Mouse (Mus musculus) C2C12 (cell line): ENCODE measurements around the gene Plxna2. TPM values are rescaled to one million over a fixed set of nuclear protein-coding genes. Genes with fewer than 3 reads are reported as not detected.

Experiments
- H3K27me3 ChIP-seq: one replicate; pipeline ENCODE4 v1.6.1; 2011; ENCODE audit not compliant: control insufficient read depth, insufficient read depth, insufficient read length
- H3K36me3 ChIP-seq: one replicate; pipeline ENCODE4 v1.6.1; 2011; ENCODE audit not compliant: control insufficient read depth, insufficient read depth
- H3K4me3 ChIP-seq: one replicate; pipeline ENCODE4 v1.5.1; 2011; ENCODE audit warnings: mild to moderate bottlenecking, control low read depth; ENCODE audit not compliant: poor library complexity, insufficient read depth, severe bottlenecking
- H3K79me2 ChIP-seq: one replicate; pipeline ENCODE4 v1.6.1; 2011; ENCODE audit not compliant: control insufficient read depth, insufficient read depth
- H3K79me3 ChIP-seq: one replicate; pipeline ENCODE4 v1.6.1; 2011; ENCODE audit warnings: low read depth, control low read depth
- H3ac ChIP-seq: one replicate; pipeline ENCODE3; 2011; ENCODE audit warnings: low read depth; ENCODE audit not compliant: control insufficient read depth, insufficient read length
- CEBPB ChIP-seq: IDR thresholded peaks from one replicate; pipeline ENCODE4 v1.6.1; 2011; ENCODE audit warnings: low read depth, mild to moderate bottlenecking, control low read depth, moderate library complexity
- CTCF ChIP-seq: IDR thresholded peaks from one replicate; pipeline ENCODE4 v1.5.1; 2011; ENCODE audit not compliant: control insufficient read depth, insufficient read depth, insufficient read length
- FOSL1 ChIP-seq: IDR thresholded peaks from one replicate; pipeline ENCODE4 v1.8.0; 2011; ENCODE audit warnings: mild to moderate bottlenecking, low read length; ENCODE audit not compliant: poor library complexity, insufficient read depth, severe bottlenecking
- MAX ChIP-seq: IDR thresholded peaks from one replicate; pipeline ENCODE4 v1.6.1; 2011; ENCODE audit warnings: mild to moderate bottlenecking, control low read depth
- MYOD1 ChIP-seq: IDR thresholded peaks from one replicate; pipeline ENCODE4 v1.6.1; 2011; ENCODE audit warnings: low read depth; ENCODE audit not compliant: control insufficient read depth, insufficient read length
- MYOG ChIP-seq: IDR thresholded peaks from one replicate; pipeline ENCODE4 v1.6.1; 2011; ENCODE audit not compliant: control insufficient read depth, insufficient read length; ENCODE audit errors: extremely low read depth
- USF1 ChIP-seq: IDR thresholded peaks from one replicate; pipeline ENCODE4 v1.6.1; 2011; ENCODE audit warnings: low read depth, mild to moderate bottlenecking, control low read depth, moderate library complexity
- polyA plus RNA-seq: library from polyadenylated mRNA; unstranded; fragments of >200 nt; fragmentation: generic; extraction: Trizol; gene quantifications from one replicate; pipeline ENCODE4 v1.2.1, GENCODE M21; 2012; ENCODE audit warnings: missing spikeins

Gene Plxna2
- polyA plus RNA-seq, 1 experiment, result 4.2 TPM

DNA sequence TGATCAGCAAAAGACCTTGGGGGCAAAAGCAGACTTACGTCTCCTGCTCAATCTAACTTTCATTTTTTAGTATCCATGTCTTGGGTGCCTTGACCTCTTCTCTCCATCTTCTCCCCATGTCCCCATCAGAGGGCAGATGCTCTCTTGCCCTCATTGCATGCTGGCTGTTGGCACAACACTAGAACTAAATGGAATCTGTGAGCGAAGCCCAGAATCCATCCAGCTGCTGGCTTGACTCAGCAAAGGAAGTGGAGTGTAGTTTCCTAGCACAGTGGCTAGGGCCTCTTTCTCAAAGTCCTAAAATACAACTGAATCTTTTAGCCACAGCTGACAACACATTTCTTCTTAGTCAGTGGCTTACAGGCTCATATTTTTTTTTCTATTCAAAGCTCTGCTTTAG is 138.4 kb downstream of the Plxna2 start:
- Histone ChIP-seq H3ac (no peak overlapping the region), H3K79me2 (no peaks in the 10 kb centered on the region), H3K36me3 (no peaks in the 10 kb centered on the region), H3K4me3 (no peak overlapping the region), H3K79me3 (no peaks in the 10 kb centered on the region), H3K27me3 (no peaks in the 10 kb centered on the region)
- TF ChIP-seq CTCF (no peak), MYOG (no peak), CEBPB (no peak), MYOD1 (no peak), FOSL1 (no peak), USF1 (no peak), MAX (no peak)

DNA sequence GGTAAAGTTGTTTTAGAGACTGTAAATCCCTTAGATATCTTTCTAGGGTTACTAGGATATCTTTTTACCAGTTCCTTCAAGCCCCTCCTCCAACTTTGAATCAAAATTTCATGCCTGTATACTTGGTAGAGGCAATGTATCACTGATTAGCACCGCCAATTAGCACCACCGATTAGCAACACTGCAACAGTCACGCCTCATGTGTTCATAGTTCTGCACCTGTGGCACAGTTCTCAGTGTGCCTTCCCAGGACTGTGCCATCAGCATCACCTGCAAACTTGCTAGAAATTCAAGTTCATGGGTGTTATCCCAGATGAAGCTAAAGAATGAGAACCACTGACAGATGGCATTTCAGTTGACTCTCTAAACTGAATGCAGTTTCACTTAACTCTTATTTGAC is 138.8 kb downstream of the Plxna2 start:
- no peaks in the 10 kb centered on the region for H3K79me3 ChIP-seq
- no peaks in the 10 kb centered on the region for H3K79me2 ChIP-seq
- TF ChIP-seq MAX (no peak), CEBPB (no peak), USF1 (no peak), MYOD1 (no peak), MYOG (no peak), CTCF (no peak)
- no peaks in the 10 kb centered on the region for H3K27me3 ChIP-seq
- no peak overlapping the region for H3K4me3 ChIP-seq
- H3K36me3 ChIP-seq, result no peaks in the 10 kb centered on the region
- H3ac ChIP-seq, result no peak overlapping the region

DNA sequence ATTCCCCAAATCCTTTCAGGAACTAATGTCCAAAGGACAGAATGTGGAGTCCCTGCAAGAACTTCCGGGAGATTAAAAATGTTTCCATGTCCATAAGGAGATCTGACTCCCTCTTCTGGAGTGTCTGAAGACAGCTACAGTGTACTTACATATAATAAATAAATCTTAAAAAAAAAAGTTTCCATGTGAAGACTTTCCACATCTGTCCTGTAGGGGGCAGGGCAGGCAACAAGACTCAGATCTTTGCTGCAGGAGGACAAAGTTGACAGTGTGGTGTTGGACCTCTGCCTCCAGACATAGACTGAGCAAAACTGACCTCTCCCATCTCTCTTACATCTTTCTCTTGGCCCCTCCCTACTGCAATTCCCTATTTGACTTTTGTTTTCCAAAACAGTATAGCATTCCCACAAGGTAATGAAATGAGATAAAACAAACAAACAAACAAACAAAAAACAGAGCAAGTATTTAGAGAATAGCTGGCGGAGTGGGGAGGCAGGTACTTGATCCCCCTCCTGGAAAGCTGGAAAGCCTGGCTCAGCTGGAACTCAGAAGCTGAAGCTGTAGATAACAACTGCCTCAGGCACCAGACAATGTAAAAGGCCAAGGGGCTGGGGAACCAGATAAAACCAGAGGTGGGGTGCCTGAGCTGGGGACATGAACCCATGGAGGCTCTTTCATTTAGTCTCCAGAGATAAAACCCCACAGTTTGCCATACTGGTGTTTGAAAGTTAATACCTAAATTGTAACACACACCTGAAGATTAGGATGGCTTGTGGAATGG is 143.6 kb downstream of the Plxna2 start:
- H3K79me3 ChIP-seq, result no peaks in the 10 kb centered on the region
- H3K79me2 ChIP-seq, result no peaks in the 10 kb centered on the region
- peaks cover 1% of the 10 kb centered on the region for H3K36me3 ChIP-seq
- H3ac ChIP-seq, result no peak overlapping the region
- TF ChIP-seq FOSL1 (no peak), MYOG (no peak), MYOD1 (no peak), CEBPB (no peak)
- no peak overlapping the region for H3K4me3 ChIP-seq
- H3K27me3 ChIP-seq, result no peaks in the 10 kb centered on the region

DNA sequence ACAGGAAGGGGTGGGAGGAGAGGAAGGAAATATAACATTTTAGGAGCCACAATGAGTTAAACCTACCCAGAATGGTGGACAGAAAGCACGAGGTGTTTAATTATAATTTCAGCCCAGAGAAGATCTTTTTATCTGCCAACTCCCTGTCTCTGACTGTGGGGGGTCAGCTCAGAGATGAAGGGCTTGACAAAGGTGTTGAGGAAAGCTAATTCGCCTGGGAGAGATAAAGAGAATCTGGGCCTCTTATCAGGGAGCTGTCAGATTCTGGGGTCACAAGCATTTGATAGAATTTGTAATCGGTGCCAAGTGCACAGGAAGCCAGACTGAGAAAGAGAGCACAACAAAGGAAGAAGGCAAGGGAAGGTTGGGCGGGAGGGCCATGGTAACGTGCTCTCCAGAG is 144.9 kb downstream of the Plxna2 start:
- H3K27me3 ChIP-seq, result no peaks in the 10 kb centered on the region
- H3K79me2 ChIP-seq, result no peaks in the 10 kb centered on the region
- H3ac ChIP-seq, result no peak overlapping the region
- TF ChIP-seq USF1, result no peak
- no peak for TF ChIP-seq MYOG
- no peak for TF ChIP-seq MAX
- TF ChIP-seq CTCF, result no peak
- no peak for TF ChIP-seq MYOD1
- no peak for TF ChIP-seq CEBPB
- TF ChIP-seq FOSL1, result no peak
- H3K4me3 ChIP-seq, result no peak overlapping the region
- no peaks in the 10 kb centered on the region for H3K79me3 ChIP-seq
- H3K36me3 ChIP-seq, result peaks cover 5% of the 10 kb centered on the region

DNA sequence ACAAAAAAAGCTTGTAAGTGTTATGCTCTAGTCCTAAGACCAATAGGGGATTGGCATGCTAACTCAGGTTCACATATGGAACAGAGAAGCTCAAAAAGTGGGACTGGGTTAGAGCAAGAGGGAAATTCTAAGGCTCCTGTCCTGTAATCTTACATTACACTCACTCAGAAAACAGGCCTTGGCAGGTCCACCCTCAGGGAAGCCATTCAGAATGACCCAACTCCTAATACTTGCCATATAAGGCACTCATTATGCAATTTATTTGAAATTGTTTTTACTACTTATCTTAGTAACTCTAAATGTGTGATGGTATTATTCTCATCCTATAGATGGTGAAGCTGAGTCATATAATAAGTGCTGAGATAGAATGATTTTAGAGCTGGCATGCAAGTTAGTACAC is 146.9 kb downstream of the Plxna2 start:
- Histone ChIP-seq H3K27me3 (no peaks in the 10 kb centered on the region), H3K79me3 (no peaks in the 10 kb centered on the region), H3K79me2 (no peaks in the 10 kb centered on the region), H3K36me3 (peaks cover 5% of the 10 kb centered on the region), H3K4me3 (no peak overlapping the region), H3ac (no peak overlapping the region)
- TF ChIP-seq CEBPB, result no peak
- TF ChIP-seq MYOG, result no peak
- TF ChIP-seq FOSL1, result no peak
- TF ChIP-seq MAX, result no peak

DNA sequence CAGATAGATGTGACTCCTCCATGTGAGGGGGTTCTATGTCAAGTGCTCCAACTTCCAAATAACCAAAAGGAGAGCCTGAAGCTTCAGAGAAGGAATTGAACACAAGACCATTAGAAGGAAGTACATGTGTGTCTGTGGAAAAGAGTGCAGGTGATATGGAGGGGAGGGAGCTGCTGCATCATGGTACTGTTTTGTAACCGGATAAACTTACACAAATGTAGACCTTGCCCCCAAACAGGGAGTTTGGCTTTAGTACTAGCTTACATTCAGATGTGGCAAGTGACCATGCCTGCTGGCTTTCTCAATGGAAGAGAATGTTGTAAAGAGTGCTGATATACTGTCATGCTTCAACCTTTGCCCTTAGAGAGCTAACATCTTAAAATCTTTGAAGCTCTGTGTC is 150.8 kb downstream of the Plxna2 start:
- TF ChIP-seq MAX (no peak), FOSL1 (no peak), MYOG (no peak), MYOD1 (no peak), CTCF (no peak), CEBPB (no peak), USF1 (no peak)
- Histone ChIP-seq H3K79me2 (no peaks in the 10 kb centered on the region), H3K4me3 (no peak overlapping the region), H3K79me3 (no peaks in the 10 kb centered on the region), H3K27me3 (no peaks in the 10 kb centered on the region), H3K36me3 (peaks cover 5% of the 10 kb centered on the region), H3ac (no peak overlapping the region)
